Mouse (Mus musculus): ENCODE results near the gene Vgll4. TPM values are rescaled to one million over a fixed set of nuclear protein-coding genes. Genes with fewer than 3 reads are reported as not detected.

The Vgll4 gene
- polyA plus RNA-seq, 1 experiment from 2014 or later, result 10.0 TPM

- Histone ChIP-seq H3K4me1 (ENCODE audit: control insufficient read depth, low read depth, low read length) (no peaks in the 10 kb centered on the region), H3K9me3 (replicated peaks; ENCODE audit: control insufficient read depth, low read length) (no peaks in the 10 kb centered on the region), H3K27ac (ENCODE audit: low read length) (no peak overlapping the region), H3K36me3 (ENCODE audit: control insufficient read depth, insufficient read depth) (no peaks in the 10 kb centered on the region), H3K27me3 (ENCODE audit: control insufficient read depth, insufficient read depth, low read depth, low read length) (no peaks in the 10 kb centered on the region), H3K4me2 (ENCODE audit: low read depth, low read length) (no peak overlapping the region), H3K4me3 (ENCODE audit: low read depth, low read length) (no peak overlapping the region), H3K9ac (ENCODE audit: low read depth, low read length) (no peak overlapping the region)
- ATAC-seq (ENCODE audit: low read depth), result no peak
- 57% methylated on average over 7 of the region's 7 CpGs for WGBS (ENCODE audit: insufficient replicate concordance)
These were observed 18.3 kb upstream of the Vgll4 start for GRCm38 (mm10) chr6:114987966-114988618.

GRCm38 (mm10) chr6:114982671-114983070 lies 12.9 kb upstream of the Vgll4 start:
- Histone ChIP-seq H3K4me2 (ENCODE audit: low read depth, low read length) (no peak overlapping the region), H3K36me3 (ENCODE audit: control insufficient read depth, insufficient read depth) (no peaks in the 10 kb centered on the region), H3K27ac (ENCODE audit: low read length) (no peak overlapping the region), H3K9ac (ENCODE audit: low read depth, low read length) (no peak overlapping the region), H3K4me1 (ENCODE audit: control insufficient read depth, low read depth, low read length) (no peaks in the 10 kb centered on the region), H3K4me3 (ENCODE audit: low read depth, low read length) (no peak overlapping the region), H3K9me3 (replicated peaks; ENCODE audit: control insufficient read depth, low read length) (no peaks in the 10 kb centered on the region), H3K27me3 (ENCODE audit: control insufficient read depth, insufficient read depth, low read depth, low read length) (no peaks in the 10 kb centered on the region)
- WGBS (ENCODE audit: insufficient replicate concordance), result 52% methylated on average over 7 of the region's 7 CpGs
- no peak for ATAC-seq (ENCODE audit: low read depth)

- no peak overlapping the region for H3K4me2 ChIP-seq (ENCODE audit: low read depth, low read length)
- no peaks in the 10 kb centered on the region for H3K36me3 ChIP-seq (ENCODE audit: control insufficient read depth, insufficient read depth)
- no peak overlapping the region for H3K9ac ChIP-seq (ENCODE audit: low read depth, low read length)
- H3K27ac ChIP-seq (ENCODE audit: low read length), result no peak overlapping the region
- H3K4me3 ChIP-seq (ENCODE audit: low read depth, low read length), result no peak overlapping the region
- ATAC-seq (ENCODE audit: low read depth), result no peak
- H3K4me1 ChIP-seq (ENCODE audit: control insufficient read depth, low read depth, low read length), result no peaks in the 10 kb centered on the region
- no peaks in the 10 kb centered on the region for H3K9me3 ChIP-seq (replicated peaks; ENCODE audit: control insufficient read depth, low read length)
- 12% methylated on average over 1 of the region's 1 CpGs for WGBS (ENCODE audit: insufficient replicate concordance)
- no peaks in the 10 kb centered on the region for H3K27me3 ChIP-seq (ENCODE audit: control insufficient read depth, insufficient read depth, low read depth, low read length)
These were observed 9.9 kb upstream of the Vgll4 start for GRCm38 (mm10) chr6:114979715-114980114.

GRCm38 (mm10) chr6:114976915-114977419 lies 7.2 kb upstream of the Vgll4 start:
- H3K9ac ChIP-seq (ENCODE audit: low read depth, low read length), result no peak overlapping the region
- no peak overlapping the region for H3K27ac ChIP-seq (ENCODE audit: low read length)
- H3K27me3 ChIP-seq (ENCODE audit: control insufficient read depth, insufficient read depth, low read depth, low read length), result no peaks in the 10 kb centered on the region
- no peaks in the 10 kb centered on the region for H3K9me3 ChIP-seq (replicated peaks; ENCODE audit: control insufficient read depth, low read length)
- no peak overlapping the region for H3K4me3 ChIP-seq (ENCODE audit: low read depth, low read length)
- H3K4me2 ChIP-seq (ENCODE audit: low read depth, low read length), result no peak overlapping the region
- ATAC-seq (ENCODE audit: low read depth), result no peak
- H3K36me3 ChIP-seq (ENCODE audit: control insufficient read depth, insufficient read depth), result no peaks in the 10 kb centered on the region
- H3K4me1 ChIP-seq (ENCODE audit: control insufficient read depth, low read depth, low read length), result no peaks in the 10 kb centered on the region
- 55% methylated on average over 7 of the region's 7 CpGs for WGBS (ENCODE audit: insufficient replicate concordance)

GRCm38 (mm10) chr6:114974331-114974730 lies 4.5 kb upstream of the Vgll4 start:
- Histone ChIP-seq H3K36me3 (ENCODE audit: control insufficient read depth, insufficient read depth) (no peaks in the 10 kb centered on the region), H3K27ac (ENCODE audit: low read length) (no peak overlapping the region), H3K4me3 (ENCODE audit: low read depth, low read length) (no peak overlapping the region), H3K9ac (ENCODE audit: low read depth, low read length) (no peak overlapping the region), H3K4me1 (ENCODE audit: control insufficient read depth, low read depth, low read length) (peaks cover 2% of the 10 kb centered on the region; the same call in 1 of the 2 replicates), H3K9me3 (replicated peaks; ENCODE audit: control insufficient read depth, low read length) (no peaks in the 10 kb centered on the region), H3K27me3 (ENCODE audit: control insufficient read depth, insufficient read depth, low read depth, low read length) (peaks cover 15% of the 10 kb centered on the region), H3K4me2 (ENCODE audit: low read depth, low read length) (no peak overlapping the region)
- 65% methylated on average over 1 of the region's 1 CpGs for WGBS (ENCODE audit: insufficient replicate concordance)
- ATAC-seq (ENCODE audit: low read depth), result no peak

GRCm38 (mm10) chr6:114972988-114973387 lies 3.2 kb upstream of the Vgll4 start:
- H3K27me3 ChIP-seq (ENCODE audit: control insufficient read depth, insufficient read depth, low read depth, low read length), result peaks cover 28% of the 10 kb centered on the region

GRCm38 (mm10) chr6:114970895-114971294 lies 1.1 kb upstream of the Vgll4 start:
- Histone ChIP-seq H3K4me2 (ENCODE audit: low read depth, low read length) (no peak overlapping the region), H3K4me3 (ENCODE audit: low read depth, low read length) (no peak overlapping the region), H3K27ac (ENCODE audit: low read length) (no peak overlapping the region), H3K9ac (ENCODE audit: low read depth, low read length) (no peak overlapping the region), H3K4me1 (ENCODE audit: control insufficient read depth, low read depth, low read length) (peaks cover 7% of the 10 kb centered on the region; the same call in 1 of the 2 replicates), H3K36me3 (ENCODE audit: control insufficient read depth, insufficient read depth) (no peaks in the 10 kb centered on the region), H3K9me3 (replicated peaks; ENCODE audit: control insufficient read depth, low read length) (no peaks in the 10 kb centered on the region), H3K27me3 (ENCODE audit: control insufficient read depth, insufficient read depth, low read depth, low read length) (peaks cover 38% of the 10 kb centered on the region)
- WGBS (ENCODE audit: insufficient replicate concordance), result 47% methylated on average over 5 of the region's 5 CpGs
- no peak for ATAC-seq (ENCODE audit: low read depth)

More at GRCm38 (mm10) chr6:114972988-114973387, 3.2 kb upstream of the Vgll4 start:
- no peak overlapping the region for H3K4me2 ChIP-seq (ENCODE audit: low read depth, low read length)
- H3K4me3 ChIP-seq (ENCODE audit: low read depth, low read length), result no peak overlapping the region
- H3K4me1 ChIP-seq (ENCODE audit: control insufficient read depth, low read depth, low read length), result peaks cover 7% of the 10 kb centered on the region; the same call in 1 of the 2 replicates
- no peaks in the 10 kb centered on the region for H3K9me3 ChIP-seq (replicated peaks; ENCODE audit: control insufficient read depth, low read length)
- no peaks in the 10 kb centered on the region for H3K36me3 ChIP-seq (ENCODE audit: control insufficient read depth, insufficient read depth)
- H3K27ac ChIP-seq (ENCODE audit: low read length), result no peak overlapping the region
- H3K9ac ChIP-seq (ENCODE audit: low read depth, low read length), result no peak overlapping the region
- 71% methylated on average over 1 of the region's 1 CpGs for WGBS (ENCODE audit: insufficient replicate concordance)
- ATAC-seq (ENCODE audit: low read depth), result no peak

- Histone ChIP-seq H3K27ac (ENCODE audit: low read length) (no peak overlapping the region), H3K9me3 (replicated peaks; ENCODE audit: control insufficient read depth, low read length) (no peaks in the 10 kb centered on the region), H3K36me3 (ENCODE audit: control insufficient read depth, insufficient read depth) (no peaks in the 10 kb centered on the region), H3K4me3 (ENCODE audit: low read depth, low read length) (no peak overlapping the region), H3K9ac (ENCODE audit: low read depth, low read length) (no peak overlapping the region), H3K27me3 (ENCODE audit: control insufficient read depth, insufficient read depth, low read depth, low read length) (peaks cover 42% of the 10 kb centered on the region), H3K4me1 (ENCODE audit: control insufficient read depth, low read depth, low read length) (peaks cover 7% of the 10 kb centered on the region; the same call in 1 of the 2 replicates), H3K4me2 (ENCODE audit: low read depth, low read length) (no peak overlapping the region)
- WGBS (ENCODE audit: insufficient replicate concordance), result 18% methylated on average over 6 of the region's 6 CpGs
- no peak for ATAC-seq (ENCODE audit: low read depth)
These were observed 592 bp upstream of the Vgll4 start for GRCm38 (mm10) chr6:114970386-114970785.
